Mouse (Mus musculus) testis, adult 2 months (tissue): Measurements from ENCODE around the gene Olfr1211.

Experiments
- CTCF ChIP-seq: fragments of 200-500 bp; IDR thresholded peaks from 2 replicates; pipeline ENCODE4 v1.5.1; 2012; ENCODE audit warnings: low read depth, mild to moderate bottlenecking, inconsistent platforms, low read length, moderate library complexity; ENCODE audit not compliant: control insufficient read depth, insufficient read depth, insufficient replicate concordance
- POLR2A ChIP-seq: fragments of 200-500 bp; IDR thresholded peaks from 2 replicates; pipeline ENCODE4 v1.6.1; 2012; ENCODE audit warnings: low read depth, mild to moderate bottlenecking, inconsistent platforms, low read length, moderate library complexity; ENCODE audit not compliant: control insufficient read depth

GRCm38 (mm10) chr2:88915057-88915456 is 22.9 kb downstream of the Olfr1211 start, which contains the start of gene Olfr1209:
- no peak for TF ChIP-seq CTCF
- TF ChIP-seq POLR2A = no peak
